Comparison of ENCODE assay signal across 9 mouse cellular contexts in the genomic region with DNA sequence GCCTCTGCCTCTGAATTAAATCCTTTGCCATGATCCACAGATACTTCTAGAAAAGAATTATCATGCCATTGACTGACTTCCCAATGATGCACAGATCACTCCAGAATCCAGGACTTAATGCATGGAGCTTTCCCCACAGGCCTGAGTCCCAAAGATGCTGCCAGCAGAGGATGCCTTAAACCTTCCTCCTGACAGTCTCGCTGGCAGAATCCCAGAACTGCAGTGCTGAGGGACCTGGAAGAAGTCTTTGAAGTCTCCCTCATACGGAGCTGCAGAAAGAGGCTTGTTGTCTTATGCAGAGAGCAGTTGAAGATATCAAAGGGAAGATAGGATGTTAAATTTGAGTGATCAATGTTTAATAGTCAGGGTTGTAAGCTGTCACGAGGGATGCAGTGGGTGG.
DNase-seq lines count a peak whose midpoint lies in the region; ATAC-seq and TF ChIP-seq lines count a peak whose summit lies in the region.
"Had no signal": no experiment of that assay in that cellular context is flagged by ENCODE, and none has a peak within 500 bp of the region (broad histone marks: within the 10 kb centered on the region; RNA-seq: fewer than 3 reads in every experiment).

No protein-coding gene starts in this region.

- 40% methylated on average over 3 of the region's 3 CpGs for WGBS in neural tube, embryonic 13.5 days
- WGBS in intestine, embryonic 16.5 days: 52% methylated on average over 3 of the region's 3 CpGs
- 49% methylated on average over 3 of the region's 3 CpGs for WGBS in stomach, postnatal 0 days

- no peak for TF ChIP-seq EP300 in stomach, postnatal 0 days (optimal IDR thresholded peaks at IDR 0.05)

- H3K36me3 ChIP-seq in neural tube, embryonic 13.5 days: no peaks in the 10 kb centered on the region
- no peaks in the 10 kb centered on the region for H3K36me3 ChIP-seq in intestine, embryonic 16.5 days (ENCODE audit: control insufficient read depth, insufficient read depth, low read length)
- no peaks in the 10 kb centered on the region for H3K36me3 ChIP-seq in stomach, postnatal 0 days (ENCODE audit: control insufficient read depth, insufficient read depth, low read length)

- no peaks in the 10 kb centered on the region for H3K9me3 ChIP-seq in neural tube, embryonic 13.5 days
- no peaks in the 10 kb centered on the region for H3K9me3 ChIP-seq in intestine, embryonic 16.5 days (ENCODE audit: control insufficient read depth, low read length)
- no peaks in the 10 kb centered on the region for H3K9me3 ChIP-seq in stomach, postnatal 0 days (ENCODE audit: control insufficient read depth, low read length)

- no peak for ATAC-seq in neural tube, embryonic 13.5 days (ENCODE audit: low read depth)
- no peak for ATAC-seq in intestine, embryonic 16.5 days
- ATAC-seq in stomach, postnatal 0 days (ENCODE audit: low FRiP score, low TSS enrichment): no peak

- DNase-seq in cerebellum, adult 11-12 months: peak; percentile 39
- no peak for DNase-seq in cerebellum, postnatal 4 days (ENCODE audit: low spot score in 2 of 2)
- DNase-seq in neural tube, embryonic 10.5 days (ENCODE audit: extremely low spot score, low spot score): no peak
- no peak for DNase-seq in stomach, postnatal 0 days (ENCODE audit: low spot score)
- DNase-seq in frontal cortex, postnatal 36 days (ENCODE audit: low spot score in 2 of 2): no peak
- no peak for DNase-seq in lung, postnatal 4 days
- DNase-seq: heart, postnatal 4 days had no signal

- no peaks in the 10 kb centered on the region for H3K27me3 ChIP-seq in neural tube, embryonic 13.5 days
- no peaks in the 10 kb centered on the region for H3K27me3 ChIP-seq in intestine, embryonic 16.5 days (replicated peaks; ENCODE audit: control insufficient read depth, insufficient read depth, low read length)
- H3K27me3 ChIP-seq in stomach, postnatal 0 days (ENCODE audit: control insufficient read depth, insufficient read depth, low read length): no peaks in the 10 kb centered on the region; the same call in 1 of the 2 replicates

- H3K4me2 ChIP-seq in neural tube, embryonic 13.5 days: no peak overlapping the region
- H3K4me2 ChIP-seq in intestine, embryonic 16.5 days (ENCODE audit: low read depth, low read length): no peak overlapping the region
- no peak overlapping the region for H3K4me2 ChIP-seq in stomach, postnatal 0 days (replicated peaks; ENCODE audit: low read depth)

- no peak overlapping the region for H3K9ac ChIP-seq in neural tube, embryonic 13.5 days
- H3K9ac ChIP-seq in intestine, embryonic 16.5 days (ENCODE audit: low read depth, low read length): peak overlapping the region; percentile 56; the same call in 1 of the 2 replicates
- H3K9ac ChIP-seq in stomach, postnatal 0 days (ENCODE audit: low read length): no peak overlapping the region

- no peak for TF ChIP-seq CTCF in stomach, postnatal 0 days (IDR thresholded peaks at IDR 0.05; ENCODE audit: low read depth)

- no peak overlapping the region for H3K4me3 ChIP-seq in neural tube, embryonic 13.5 days
- H3K4me3 ChIP-seq in intestine, embryonic 16.5 days (ENCODE audit: low read length): no peak overlapping the region
- H3K4me3 ChIP-seq in stomach, postnatal 0 days (ENCODE audit: low read depth, low read length): no peak overlapping the region

- peaks cover 54% of the 10 kb centered on the region for H3K4me1 ChIP-seq in neural tube, embryonic 13.5 days (replicated peaks)
- H3K4me1 ChIP-seq in intestine, embryonic 16.5 days (ENCODE audit: control insufficient read depth, insufficient read depth, low read length): peaks cover 37% of the 10 kb centered on the region
- peaks cover 11% of the 10 kb centered on the region; the same call in 1 of the 2 replicates for H3K4me1 ChIP-seq in stomach, postnatal 0 days (replicated peaks; ENCODE audit: control insufficient read depth, insufficient read depth)

- H3K27ac ChIP-seq in neural tube, embryonic 13.5 days (replicated peaks): 0 out of 2 replicates have a peak overlapping the region, but pooled peaks have one; percentile 79
- peak overlapping the region; percentile 96 for H3K27ac ChIP-seq in intestine, embryonic 16.5 days (ENCODE audit: low read length)
- H3K27ac ChIP-seq in stomach, postnatal 0 days (replicated peaks): peak overlapping the region; percentile 94
